Mouse (Mus musculus): ENCODE measurements around the gene Ahnak.
A peak's percentile ranks its signal among the peaks of the same experiment; 100 is the strongest.
"Not testable (repeated sequence)": the region's sequence is repeated elsewhere in the genome, so short reads cannot be mapped to it uniquely, and the experiment has no call there.

The Ahnak gene

GRCm38 (mm10) chr19:9101062-9101457, 112.0 kb downstream of the Ahnak start:
- DNase-seq, result no peak

DNA sequence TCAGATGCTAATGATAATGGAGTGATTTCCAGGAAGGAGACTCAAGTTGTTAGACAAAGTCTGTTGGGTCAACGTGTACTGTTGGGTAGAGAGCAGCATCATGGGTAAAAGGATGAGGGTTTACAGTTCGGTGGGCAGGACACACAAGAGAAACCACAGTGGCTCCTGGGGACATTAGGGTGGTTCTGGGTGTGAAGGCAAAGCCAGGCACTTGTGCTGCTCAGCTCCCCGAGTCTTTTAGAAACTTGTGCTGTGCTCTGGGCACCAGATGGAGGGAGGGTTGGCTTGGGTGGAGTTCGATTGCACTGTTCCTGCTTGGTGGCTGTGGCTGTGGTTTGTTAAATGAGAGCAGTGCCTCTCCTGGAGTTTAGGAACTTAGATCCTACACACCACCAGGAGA, 114.9 kb downstream of the Ahnak start:
- no peak for DNase-seq

DNA sequence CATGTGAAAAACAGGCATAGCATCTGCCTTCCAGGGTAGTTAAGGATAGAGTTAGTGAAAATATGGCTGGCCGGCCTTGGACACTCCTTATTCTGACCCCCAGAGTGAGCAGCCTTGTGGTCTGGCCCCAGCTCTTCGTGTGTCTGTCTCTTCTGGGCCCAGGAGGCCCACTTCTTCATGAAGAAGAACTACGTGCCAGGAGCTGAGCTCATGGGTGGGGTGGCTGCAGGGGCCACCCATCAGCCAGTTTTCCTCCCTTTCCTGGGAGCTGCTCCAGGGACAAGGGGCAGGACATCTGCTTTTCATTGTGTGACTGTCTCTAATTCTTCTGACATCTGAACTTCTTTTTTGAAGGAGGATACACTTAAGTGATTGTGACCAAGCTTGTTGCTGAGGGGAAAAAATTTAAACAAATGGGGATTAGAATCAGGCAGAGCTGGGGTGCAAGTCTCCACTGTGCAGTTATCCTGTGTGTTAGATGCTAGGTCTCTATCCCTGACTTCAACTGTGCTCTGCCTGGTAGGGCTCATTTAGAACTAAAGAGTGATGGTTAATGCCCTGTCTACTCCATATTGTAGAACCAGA, 116.1 kb downstream of the Ahnak start:
- DNase-seq, result no peak

GRCm38 (mm10) chr19:9106096-9106495, 117.0 kb downstream of the Ahnak start:
- DNase-seq, result no peak

GRCm38 (mm10) chr19:9106751-9107378, 117.8 kb downstream of the Ahnak start:
- no peak for DNase-seq

DNA sequence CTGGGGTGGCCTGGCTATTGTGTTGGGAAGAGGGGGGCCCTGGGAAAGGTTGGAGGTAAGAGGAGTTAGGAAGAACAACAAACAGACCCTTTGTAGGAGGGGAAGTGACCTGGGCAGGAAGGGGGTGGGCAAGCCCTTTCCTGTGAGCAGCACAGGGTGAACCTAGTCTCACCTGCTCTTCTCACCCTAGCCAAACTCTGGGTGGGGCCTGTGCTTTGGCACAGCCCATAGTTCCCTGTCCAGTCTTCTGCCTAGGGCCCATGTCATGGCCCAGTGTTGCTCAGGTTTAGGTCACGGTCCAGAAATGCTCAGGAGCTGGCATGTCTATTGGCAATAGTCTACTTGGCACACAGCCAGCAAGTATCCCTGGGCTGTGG, 118.3 kb downstream of the Ahnak start:
- DNase-seq, result no peak

DNA sequence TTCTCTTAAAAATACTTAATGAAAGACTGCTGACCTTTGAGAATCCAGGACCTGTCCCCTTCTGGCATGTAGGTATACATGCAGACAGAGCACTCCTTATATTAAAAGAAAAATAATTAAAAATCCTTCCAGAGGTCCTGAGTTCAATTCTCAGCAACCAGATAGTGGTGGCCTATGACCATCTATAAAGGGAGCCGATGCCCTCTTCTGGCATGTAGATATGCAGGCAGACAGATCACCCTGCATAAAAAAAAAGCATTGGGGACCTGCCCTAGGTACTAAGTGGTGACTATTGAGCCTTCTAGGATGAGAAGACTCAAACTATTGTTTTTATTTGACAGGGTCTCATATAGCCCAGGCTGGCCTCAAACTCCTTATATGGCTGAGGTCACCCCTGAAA, 119.5 kb downstream of the Ahnak start:
- DNase-seq, result no peak

DNA sequence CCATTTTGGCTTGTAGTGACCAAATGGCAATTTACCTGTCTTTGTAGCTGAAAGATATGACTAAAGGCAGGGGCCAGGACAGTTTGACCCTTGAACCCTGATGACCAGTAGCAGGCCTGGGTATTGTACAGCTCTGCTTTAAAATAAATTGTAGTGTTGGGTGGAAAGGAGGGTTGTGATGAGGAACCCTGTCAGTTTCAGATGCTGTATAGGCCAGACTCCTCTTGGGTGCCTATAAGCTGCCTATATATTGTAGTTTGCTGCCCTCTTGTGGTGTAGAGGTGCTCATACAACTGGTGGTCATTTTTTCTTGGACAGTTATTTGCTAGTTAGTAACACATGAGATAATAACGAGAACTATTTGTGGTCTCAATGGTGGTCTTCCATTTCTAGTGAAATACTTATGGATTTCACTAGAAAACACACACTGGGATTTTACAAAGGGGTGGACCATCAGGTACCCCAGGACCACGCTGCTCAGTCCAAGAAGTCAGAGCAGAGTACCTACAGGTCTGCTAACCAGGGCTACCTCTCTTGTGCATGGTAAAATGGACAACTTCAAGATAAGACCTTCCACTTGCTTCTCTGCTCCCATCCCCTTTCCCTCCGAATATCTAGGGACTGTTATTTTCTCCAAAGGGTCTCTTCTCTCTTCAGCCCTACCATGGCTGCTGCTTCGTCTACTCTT, 121.2 kb downstream of the Ahnak start:
- DNase-seq, result peak in 1 of 2 experiments; percentile 19

- DNase-seq, result no peak
Measured at GRCm38 (mm10) chr19:9112043-9112442, 123.0 kb downstream of the Ahnak start.

DNA sequence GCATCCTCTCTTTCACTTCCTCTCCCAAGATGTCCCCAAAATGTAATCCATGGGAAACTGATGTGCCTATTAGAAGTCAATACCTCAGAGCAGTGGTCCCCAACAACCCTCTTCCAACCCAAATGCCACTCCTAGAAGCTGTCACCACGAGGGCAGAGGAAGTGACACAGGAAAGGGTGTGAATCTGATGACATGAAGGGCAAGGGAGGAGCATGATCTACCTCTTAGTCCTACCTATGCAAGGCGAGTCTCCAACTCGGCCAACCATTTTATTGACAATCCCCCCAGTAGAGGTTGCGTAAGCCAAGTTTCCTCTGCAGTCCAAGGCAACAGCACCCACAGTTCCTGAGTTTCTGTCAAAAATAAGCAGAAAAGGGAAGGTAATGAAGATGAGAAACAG, 127.2 kb downstream of the Ahnak start:
- no peak for DNase-seq

DNA sequence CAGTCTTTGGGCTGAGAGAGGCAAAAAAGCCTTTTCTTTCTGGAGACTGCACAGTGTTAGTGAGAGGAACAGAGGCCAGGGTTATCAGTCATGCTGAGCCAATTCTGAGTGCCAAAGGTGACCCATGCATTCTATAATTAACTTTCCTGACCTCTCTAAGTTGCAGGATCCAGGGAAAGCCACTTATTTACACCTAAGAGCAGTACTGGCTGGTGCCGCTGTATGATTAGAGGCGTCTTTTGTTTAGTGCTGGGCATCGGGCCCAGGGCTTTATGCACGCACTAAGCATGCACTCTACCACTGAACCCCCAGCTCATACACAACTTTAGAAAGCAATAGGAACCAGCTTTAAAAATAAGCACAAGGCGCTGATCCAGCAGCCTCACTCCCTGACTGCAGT, 128.2 kb downstream of the Ahnak start:
- DNase-seq, result no peak

DNA sequence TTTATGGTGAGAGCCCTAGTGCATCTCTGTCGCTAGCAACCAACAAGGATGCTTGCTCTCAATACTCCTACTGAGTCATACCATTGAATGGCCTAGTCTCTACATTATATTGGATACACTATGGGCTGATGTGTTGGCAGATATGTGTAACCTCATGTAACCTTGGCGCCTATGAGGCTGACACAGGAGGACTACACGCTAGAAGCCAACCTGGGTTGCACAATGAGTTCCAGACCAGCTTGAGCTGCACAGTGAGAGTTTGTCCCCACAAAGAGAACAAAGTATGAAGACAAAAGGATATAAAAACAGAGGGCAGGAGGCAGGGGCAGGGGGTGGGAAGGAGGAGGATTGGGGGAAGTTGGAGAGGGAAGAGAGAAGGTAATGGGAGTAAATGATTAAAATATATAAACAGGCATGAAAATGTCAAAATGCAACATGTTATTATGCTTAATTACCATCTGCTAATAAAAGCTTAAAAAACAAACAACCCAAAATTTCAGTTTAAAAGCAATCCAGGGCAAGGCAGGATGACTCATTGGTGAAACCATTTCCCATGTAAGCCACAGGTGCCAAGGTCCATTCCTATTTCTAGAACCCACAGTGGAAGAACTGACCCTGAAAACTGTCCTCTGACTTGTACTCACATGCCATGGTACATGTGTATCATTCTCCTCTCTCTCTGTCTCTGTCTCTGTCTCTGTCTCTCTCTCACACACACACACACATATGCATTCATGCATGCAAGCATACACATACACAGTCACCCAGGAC, 130.8 kb downstream of the Ahnak start:
- no peak for DNase-seq

- DNase-seq, result no peak
Measured at GRCm38 (mm10) chr19:9122390-9122789, 133.3 kb downstream of the Ahnak start.

GRCm38 (mm10) chr19:9123986-9124385, 134.9 kb downstream of the Ahnak start:
- not testable (repeated sequence) for DNase-seq
